Mouse (Mus musculus): Measurements from ENCODE around the gene Senp5. TPM values are rescaled to one million over a fixed set of nuclear protein-coding genes. Genes with fewer than 3 reads are reported as not detected.

Senp5 gene
- total and polyA plus RNA-seq, 2 experiments from 2014 or later, result 12.8 to 23.3 TPM

GRCm38 (mm10) chr16:31924368-31924767 is 78.7 kb downstream of the Senp5 start:
- no peak for ATAC-seq (ENCODE audit: low FRiP score)
- Histone ChIP-seq H3K27me3 (ENCODE audit: insufficient read depth, low read length) (no peaks in the 10 kb centered on the region), H3K36me3 (ENCODE audit: insufficient read depth, low read length) (no peaks in the 10 kb centered on the region), H3K27ac (ENCODE audit: low read depth, low read length) (no peak overlapping the region), H3K4me2 (ENCODE audit: low read depth, low read length, poor library complexity, severe bottlenecking) (no peak overlapping the region), H3K9ac (replicated peaks; ENCODE audit: low read length, poor library complexity, severe bottlenecking) (no peak overlapping the region), H3K4me1 (ENCODE audit: insufficient read depth, low read length) (no peaks in the 10 kb centered on the region), H3K9me3 (ENCODE audit: low read length) (no peaks in the 10 kb centered on the region), H3K4me3 (ENCODE audit: low read depth, low read length) (no peak overlapping the region)
- WGBS, result 82% methylated on average over 6 of the region's 6 CpGs
- no peak for TF ChIP-seq CTCF (IDR thresholded peaks at IDR 0.05)
- no peak for DNase-seq (ENCODE audit: low spot score)

- H3K4me2 ChIP-seq (ENCODE audit: low read depth, low read length, poor library complexity, severe bottlenecking), result 0 out of 2 replicates have a peak overlapping the region, but pooled peaks have one; percentile 18
- no peaks in the 10 kb centered on the region for H3K4me1 ChIP-seq (ENCODE audit: insufficient read depth, low read length)
- TF ChIP-seq CTCF (IDR thresholded peaks at IDR 0.05), result peak; percentile 95
- H3K36me3 ChIP-seq (ENCODE audit: insufficient read depth, low read length), result no peaks in the 10 kb centered on the region
- 4% methylated on average over 14 of the region's 14 CpGs for WGBS
- H3K9ac ChIP-seq (replicated peaks; ENCODE audit: low read length, poor library complexity, severe bottlenecking), result peak overlapping the region; percentile 42; the same call in 1 of the 2 replicates
- ATAC-seq (ENCODE audit: low FRiP score), result peak; percentile 58
- no peak overlapping the region for H3K4me3 ChIP-seq (ENCODE audit: low read depth, low read length)
- no peaks in the 10 kb centered on the region for H3K9me3 ChIP-seq (ENCODE audit: low read length)
- H3K27me3 ChIP-seq (ENCODE audit: insufficient read depth, low read length), result no peaks in the 10 kb centered on the region
- H3K27ac ChIP-seq (ENCODE audit: low read depth, low read length), result no peak overlapping the region
- peak; percentile 95 for DNase-seq (ENCODE audit: low spot score)
Measured at GRCm38 (mm10) chr16:31918248-31918724, 84.8 kb downstream of the Senp5 start.

GRCm38 (mm10) chr16:31917776-31918175 is 85.3 kb downstream of the Senp5 start:
- Histone ChIP-seq H3K27me3 (ENCODE audit: insufficient read depth, low read length) (no peaks in the 10 kb centered on the region), H3K4me2 (ENCODE audit: low read depth, low read length, poor library complexity, severe bottlenecking) (no peak overlapping the region), H3K27ac (ENCODE audit: low read depth, low read length) (no peak overlapping the region), H3K36me3 (ENCODE audit: insufficient read depth, low read length) (no peaks in the 10 kb centered on the region), H3K9ac (replicated peaks; ENCODE audit: low read length, poor library complexity, severe bottlenecking) (no peak overlapping the region; the same call in 1 of the 2 replicates), H3K4me1 (ENCODE audit: insufficient read depth, low read length) (no peaks in the 10 kb centered on the region), H3K4me3 (ENCODE audit: low read depth, low read length) (no peak overlapping the region), H3K9me3 (ENCODE audit: low read length) (no peaks in the 10 kb centered on the region)
- DNase-seq (ENCODE audit: low spot score) (no peak), ATAC-seq (ENCODE audit: low FRiP score) (no peak)
- WGBS, result 86% methylated on average over 11 of the region's 11 CpGs
- TF ChIP-seq CTCF (IDR thresholded peaks at IDR 0.05), result no peak

GRCm38 (mm10) chr16:31910281-31910847 is 92.7 kb downstream of the Senp5 start:
- Histone ChIP-seq H3K27me3 (ENCODE audit: insufficient read depth, low read length) (no peaks in the 10 kb centered on the region), H3K4me1 (ENCODE audit: insufficient read depth, low read length) (no peaks in the 10 kb centered on the region), H3K9ac (replicated peaks; ENCODE audit: low read length, poor library complexity, severe bottlenecking) (no peak overlapping the region), H3K4me2 (ENCODE audit: low read depth, low read length, poor library complexity, severe bottlenecking) (no peak overlapping the region), H3K36me3 (ENCODE audit: insufficient read depth, low read length) (no peaks in the 10 kb centered on the region), H3K9me3 (ENCODE audit: low read length) (no peaks in the 10 kb centered on the region), H3K4me3 (ENCODE audit: low read depth, low read length) (no peak overlapping the region), H3K27ac (ENCODE audit: low read depth, low read length) (no peak overlapping the region)
- ATAC-seq (ENCODE audit: low FRiP score) (no peak), DNase-seq (ENCODE audit: low spot score) (no peak)
- no peak for TF ChIP-seq CTCF (IDR thresholded peaks at IDR 0.05)
- WGBS, result 85% methylated on average over 10 of the region's 10 CpGs

Small RNA genes within 50 kb of the gene (microRNA-seq; reads per million reads assigned to microRNA genes)
- gene Gm26269 (ENCODE audit: borderline number of aligned reads), result not detected

Other genes starting within 250 kb of the Senp5 start
- gene Meltf, start 124.5 kb downstream of the Senp5 start, total RNA-seq (2014; rRNA removed), result 0.19 and 0.22 TPM in 2 replicates
- 0.25 and 0.27 TPM in 2 replicates for gene Meltf, start 124.5 kb downstream of the Senp5 start, polyA plus RNA-seq (2015; fragmentation: Nextera tagmentation; extraction: Ambion mirVana)
- gene Pigz, start 69.4 kb downstream of the Senp5 start, total RNA-seq (2014; rRNA removed), result 2.1 and 3.2 TPM in 2 replicates
- 2.5 and 3.9 TPM in 2 replicates for gene Pigz, start 69.4 kb downstream of the Senp5 start, polyA plus RNA-seq (2015; fragmentation: Nextera tagmentation; extraction: Ambion mirVana)
- gene 0610012G03Rik, start 54.8 kb downstream of the Senp5 start, total RNA-seq (2014; rRNA removed), result 95.0 and 98.0 TPM in 2 replicates
- 139 and 143 TPM in 2 replicates for gene 0610012G03Rik, start 54.8 kb downstream of the Senp5 start, polyA plus RNA-seq (2015; fragmentation: Nextera tagmentation; extraction: Ambion mirVana)
- 25.9 and 31.5 TPM in 2 replicates for gene Ncbp2, start 54.8 kb downstream of the Senp5 start, total RNA-seq (2014; rRNA removed)
- gene Ncbp2, start 54.8 kb downstream of the Senp5 start, polyA plus RNA-seq (2015; fragmentation: Nextera tagmentation; extraction: Ambion mirVana), result 65.7 and 73.2 TPM in 2 replicates
- 35.3 and 37.1 TPM in 2 replicates for gene Pak2, start 76.1 kb upstream of the Senp5 start, total RNA-seq (2014; rRNA removed)
- 23.0 and 26.0 TPM in 2 replicates for gene Pak2, start 76.1 kb upstream of the Senp5 start, polyA plus RNA-seq (2015; fragmentation: Nextera tagmentation; extraction: Ambion mirVana)
- gene Pigx, start 96.5 kb upstream of the Senp5 start, total RNA-seq (2014; rRNA removed), result 38.8 and 53.2 TPM in 2 replicates
- 90.4 and 91.3 TPM in 2 replicates for gene Pigx, start 96.5 kb upstream of the Senp5 start, polyA plus RNA-seq (2015; fragmentation: Nextera tagmentation; extraction: Ambion mirVana)
- gene Cep19, start 96.5 kb upstream of the Senp5 start, total RNA-seq (2014; rRNA removed), result 29.9 and 34.7 TPM in 2 replicates
- 54.3 and 57.3 TPM in 2 replicates for gene Cep19, start 96.5 kb upstream of the Senp5 start, polyA plus RNA-seq (2015; fragmentation: Nextera tagmentation; extraction: Ambion mirVana)
- 9.9 and 11.3 TPM in 2 replicates for gene Nrros, start 162.3 kb upstream of the Senp5 start, total RNA-seq (2014; rRNA removed)
- 4.9 and 5.8 TPM in 2 replicates for gene Nrros, start 162.3 kb upstream of the Senp5 start, polyA plus RNA-seq (2015; fragmentation: Nextera tagmentation; extraction: Ambion mirVana)
- not detected in 2 replicates for gene Bex6, start 176.5 kb upstream of the Senp5 start, total RNA-seq (2014; rRNA removed)
- gene Bex6, start 176.5 kb upstream of the Senp5 start, polyA plus RNA-seq (2015; fragmentation: Nextera tagmentation; extraction: Ambion mirVana), result not detected in 2 replicates
- 29.9 and 39.6 TPM in 2 replicates for gene Fbxo45, start 243.9 kb upstream of the Senp5 start, total RNA-seq (2014; rRNA removed)
- 15.0 and 16.6 TPM in 2 replicates for gene Fbxo45, start 243.9 kb upstream of the Senp5 start, polyA plus RNA-seq (2015; fragmentation: Nextera tagmentation; extraction: Ambion mirVana)
- gene Wdr53, start 243.9 kb upstream of the Senp5 start, total RNA-seq (2014; rRNA removed), result 11.6 and 12.4 TPM in 2 replicates
- gene Wdr53, start 243.9 kb upstream of the Senp5 start, polyA plus RNA-seq (2015; fragmentation: Nextera tagmentation; extraction: Ambion mirVana), result 10.7 and 11.1 TPM in 2 replicates